Mouse (Mus musculus): ENCODE measurements at regions not wholly inside any gene's neighbourhood (a gene's known extent, or its start where the extent isn't known, plus 50 kb on each side); places are given as distances from the start of the nearest gene placed in this dataset.

GRCm38 (mm10) chr15:36348348-36348747 is 659.2 kb downstream of the Zfp706 start:
- no peak for DNase-seq (ENCODE audit: low spot score in 2 of 2)

- DNase-seq (ENCODE audit: low spot score in 2 of 2): no peak
These were observed 660.2 kb downstream of the Zfp706 start for GRCm38 (mm10) chr15:36347333-36347845.

- no peak for DNase-seq (ENCODE audit: low spot score in 2 of 2)
These were observed 661.4 kb downstream of the Zfp706 start for GRCm38 (mm10) chr15:36346126-36346525.

- no peak for DNase-seq (ENCODE audit: low spot score in 2 of 2)
These were observed 662.2 kb downstream of the Zfp706 start for GRCm38 (mm10) chr15:36345413-36345812.

- DNase-seq (ENCODE audit: low spot score in 2 of 2): no peak
These were observed 667.5 kb downstream of the Zfp706 start for GRCm38 (mm10) chr15:36339971-36340550.

GRCm38 (mm10) chr15:36338766-36339165 is 668.8 kb downstream of the Zfp706 start:
- DNase-seq (ENCODE audit: low spot score in 2 of 2): no peak

GRCm38 (mm10) chr15:36336857-36337256 is 670.7 kb downstream of the Zfp706 start:
- DNase-seq (ENCODE audit: low spot score in 2 of 2): no peak

- no peak for DNase-seq (ENCODE audit: low spot score in 2 of 2)
These were observed 672.5 kb downstream of the Zfp706 start for GRCm38 (mm10) chr15:36335116-36335515.

GRCm38 (mm10) chr15:36334436-36335113 is 673.0 kb downstream of the Zfp706 start:
- DNase-seq (ENCODE audit: low spot score in 2 of 2): peak in 1 of 2 experiments; percentile 13

- no peak for DNase-seq (ENCODE audit: low spot score in 2 of 2)
These were observed 673.7 kb downstream of the Zfp706 start for GRCm38 (mm10) chr15:36333857-36334256.

- no peak for DNase-seq (ENCODE audit: low spot score in 2 of 2)
These were observed 674.3 kb downstream of the Zfp706 start for GRCm38 (mm10) chr15:36333265-36333664.
